Mouse (Mus musculus) G1E (cell line): ENCODE results near the gene Dysf.

Experiments used
- CTCF ChIP-seq: IDR thresholded peaks from 2 replicates; pipeline ENCODE4 v1.5.1; 2012; ENCODE audit warnings: low read depth, low read length, inconsistent platforms, mixed read lengths
- POLR2AphosphoS5 ChIP-seq: IDR thresholded peaks from 2 replicates; pipeline ENCODE4 v1.6.1; 2012; ENCODE audit warnings: low read depth, low read length, inconsistent platforms; ENCODE audit not compliant: insufficient replicate concordance
- TAL1 ChIP-seq: conservative IDR thresholded peaks from 2 replicates; pipeline ENCODE4 v1.6.1; 2012; ENCODE audit warnings: low read depth, low read length, inconsistent platforms, mixed read lengths

DNA sequence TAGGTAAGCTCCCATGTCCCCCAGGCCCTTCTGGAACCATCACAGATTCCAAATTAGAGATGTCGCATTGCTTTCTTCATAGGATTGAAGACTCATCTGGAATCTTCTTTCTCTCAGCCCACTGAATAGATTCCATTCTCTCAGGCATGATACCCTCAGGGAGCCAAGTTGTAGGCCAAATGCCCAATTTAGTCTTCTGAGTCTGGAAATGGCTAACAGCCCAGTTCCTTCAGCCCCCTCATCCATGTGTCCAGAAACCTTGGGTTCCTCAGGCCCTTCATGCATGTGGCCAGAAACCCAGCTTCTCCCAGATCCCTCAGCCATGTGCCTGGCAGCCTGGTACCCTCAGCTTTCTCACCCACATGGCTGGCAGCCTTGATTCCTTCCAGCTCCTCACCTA is 160.2 kb downstream of the Dysf start:
- TF ChIP-seq CTCF (no peak), TAL1 (no peak), POLR2AphosphoS5 (no peak)
